Mouse (Mus musculus) adrenal gland, postnatal 36 days (tissue): Measurements from ENCODE around the gene Kcnt2. TPM values are rescaled to one million over a fixed set of nuclear protein-coding genes. Genes with fewer than 3 reads are reported as not detected.

Experiments used
- DNase-seq, 2 experiments: peaks; one replicate each; pipeline ENCODE4 v3.0.0; 2021; ENCODE audit warnings: mixed read lengths in 1 of 2
- total RNA-seq, 2 experiments: library from RNA; stranded (reverse); gene quantifications; 2 replicates each; pipeline ENCODE4 v1.2.3; 2021

The Kcnt2 gene
- total RNA-seq, 2 experiments from 2014 or later, result 1.6 to 1.8 TPM

GRCm38 (mm10) chr1:140378791-140379190, 132.8 kb downstream of the Kcnt2 start:
- DNase-seq, result no peak

DNA sequence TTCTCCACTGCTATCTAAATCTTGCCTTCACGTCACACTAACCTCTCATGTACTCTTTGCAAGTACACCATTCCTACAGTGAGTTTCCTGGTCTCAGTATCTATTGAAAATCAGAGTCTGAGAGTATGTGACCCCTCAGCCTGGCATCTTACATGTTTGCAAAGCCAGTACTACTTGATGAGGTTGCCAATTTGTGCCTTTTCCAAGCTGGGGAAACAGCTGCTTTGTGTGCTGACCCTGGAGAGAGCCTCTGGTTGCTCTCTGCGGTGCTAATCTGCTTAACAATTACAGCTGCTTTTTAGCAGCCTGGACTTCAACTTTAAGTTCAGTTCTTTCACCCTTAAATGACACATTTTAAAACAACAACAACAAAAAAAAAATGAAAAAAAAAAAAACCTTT, 133.6 kb downstream of the Kcnt2 start:
- DNase-seq, result no peak

DNA sequence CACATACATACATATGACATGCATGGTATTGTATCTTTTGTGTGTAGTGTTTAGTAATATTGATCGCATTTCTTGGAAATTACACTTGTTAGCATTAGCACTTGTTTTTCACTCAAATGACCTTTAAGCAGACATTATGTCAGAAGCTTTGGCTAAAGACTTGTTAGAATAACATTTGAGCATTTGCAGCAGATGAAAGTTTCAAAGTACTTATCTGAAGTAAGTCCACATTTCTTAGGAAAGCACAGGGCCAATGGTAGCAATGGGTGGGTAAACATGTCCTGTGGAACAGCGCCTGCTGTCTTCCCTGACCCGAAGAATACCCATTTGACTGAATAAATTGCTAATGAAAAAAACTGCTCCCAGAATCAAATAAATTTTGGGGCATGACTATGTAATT, 135.1 kb downstream of the Kcnt2 start:
- no peak for DNase-seq

GRCm38 (mm10) chr1:140390301-140390700, 144.3 kb downstream of the Kcnt2 start:
- no peak for DNase-seq

- DNase-seq, result no peak
Observed at GRCm38 (mm10) chr1:140397756-140398155, 151.8 kb downstream of the Kcnt2 start.

DNA sequence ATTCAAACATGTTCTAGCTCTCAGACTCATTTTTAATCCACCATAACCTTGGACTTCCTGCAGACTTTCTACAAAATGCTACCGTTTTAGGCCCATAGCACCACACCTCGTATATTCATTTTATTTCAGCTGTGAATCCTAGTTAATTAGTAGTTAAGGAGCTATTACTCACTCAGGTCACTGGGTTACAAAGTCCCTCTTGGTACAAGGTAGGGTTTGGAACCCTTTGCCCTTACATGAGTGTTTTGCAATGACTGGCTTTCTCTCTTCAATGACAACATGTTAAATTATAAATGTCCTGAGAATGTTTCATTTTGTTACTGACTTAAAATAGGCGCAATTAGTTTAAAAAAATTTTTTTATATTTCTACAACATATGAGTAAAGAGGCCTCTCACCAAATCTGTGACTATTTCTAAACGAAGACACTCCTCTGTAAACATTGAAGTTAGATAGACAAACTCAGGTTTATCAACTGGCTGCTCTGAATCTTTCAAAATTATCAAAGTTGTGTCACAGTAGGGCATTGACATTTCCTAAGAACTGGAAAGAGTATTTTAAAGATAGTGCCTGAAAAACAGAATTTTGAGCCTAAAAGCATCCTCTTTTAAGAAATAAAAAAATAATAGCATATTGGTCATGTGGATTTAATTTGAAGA, 160.8 kb downstream of the Kcnt2 start:
- DNase-seq, result no peak

DNA sequence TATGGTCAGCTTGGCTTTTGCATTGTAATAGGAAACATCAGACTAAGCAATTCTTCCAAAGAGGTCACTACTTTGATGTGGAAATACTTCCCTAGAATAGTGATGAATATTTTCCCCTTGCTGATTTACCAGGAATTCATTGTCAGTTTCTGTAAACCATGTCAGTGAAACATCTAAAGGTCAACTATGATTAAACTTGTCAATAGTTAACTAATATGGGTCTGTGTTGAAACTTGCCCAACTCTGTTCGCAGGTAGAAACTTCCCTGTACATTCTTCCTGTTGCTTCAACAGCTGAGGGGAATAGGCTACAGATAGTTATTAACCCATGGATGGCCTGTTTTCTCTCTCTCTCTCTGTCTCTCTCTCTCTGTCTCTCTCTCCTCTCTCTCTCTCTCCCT, 169.8 kb downstream of the Kcnt2 start:
- no peak for DNase-seq

DNA sequence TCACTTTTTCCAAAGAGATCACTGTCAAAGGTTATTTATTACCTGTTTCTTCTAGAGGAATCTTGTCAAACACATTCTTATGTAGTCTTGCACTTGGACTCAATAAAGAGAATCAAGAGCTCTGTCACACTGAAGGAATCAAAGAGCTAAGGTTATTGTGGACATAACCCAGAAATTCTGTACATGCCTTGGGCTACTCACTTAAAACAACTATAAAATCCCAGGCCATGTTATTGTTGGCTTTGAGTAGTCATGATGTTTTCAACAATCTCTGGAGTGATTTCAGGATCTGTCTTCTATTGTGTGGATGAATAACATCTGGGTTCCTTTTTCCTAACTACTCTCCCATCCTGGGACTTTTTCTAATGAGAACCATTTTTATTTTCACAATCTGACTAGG, 177.0 kb downstream of the Kcnt2 start:
- no peak for DNase-seq

DNA sequence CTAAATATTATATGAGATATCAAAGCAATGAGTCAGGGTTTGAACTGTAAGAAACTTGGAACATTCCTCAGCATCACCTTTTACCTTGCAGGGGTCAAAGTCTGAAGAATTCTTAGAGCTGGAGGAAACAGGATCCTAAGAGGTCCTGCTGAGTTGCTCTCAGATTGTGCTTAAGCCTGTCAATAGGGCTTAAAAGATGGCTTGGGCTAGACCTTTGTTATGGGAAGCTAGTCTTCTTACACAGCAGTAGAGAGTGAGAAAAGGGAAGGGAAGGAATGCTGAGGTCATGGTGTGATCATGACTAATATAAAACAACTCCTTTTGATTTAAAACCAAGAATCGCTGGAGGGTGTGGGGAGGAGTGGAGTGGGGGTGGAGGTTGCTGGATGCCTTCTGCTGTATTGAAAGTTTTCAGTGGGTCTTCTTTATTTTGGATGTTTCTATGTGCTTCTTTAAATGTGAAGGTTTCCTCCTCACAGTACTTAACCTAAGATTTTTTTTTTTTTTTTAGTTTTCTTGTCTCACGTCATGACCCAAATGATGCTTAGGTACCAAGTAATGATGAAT, 183.4 kb downstream of the Kcnt2 start:
- DNase-seq, result no peak

DNA sequence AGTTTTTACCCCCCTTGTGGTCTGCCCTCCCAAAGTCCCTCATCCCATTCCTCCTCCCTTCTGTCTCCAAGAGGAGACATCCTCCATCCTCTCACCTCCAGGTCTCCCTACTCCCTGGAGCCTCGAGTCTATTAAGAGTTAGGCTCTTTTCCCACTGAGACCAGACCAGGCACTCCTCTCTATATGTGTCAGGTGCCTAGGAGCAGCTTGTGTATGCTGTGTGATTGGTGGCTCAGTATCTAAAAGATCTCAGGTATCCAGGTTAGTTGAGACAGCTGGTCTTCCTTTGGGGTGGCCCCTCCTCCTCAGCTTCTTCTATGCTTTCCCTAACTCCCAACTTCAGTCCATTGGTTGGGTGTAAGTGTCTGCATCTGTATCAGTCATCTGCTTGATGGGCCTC, 186.1 kb downstream of the Kcnt2 start:
- DNase-seq, result no peak

DNA sequence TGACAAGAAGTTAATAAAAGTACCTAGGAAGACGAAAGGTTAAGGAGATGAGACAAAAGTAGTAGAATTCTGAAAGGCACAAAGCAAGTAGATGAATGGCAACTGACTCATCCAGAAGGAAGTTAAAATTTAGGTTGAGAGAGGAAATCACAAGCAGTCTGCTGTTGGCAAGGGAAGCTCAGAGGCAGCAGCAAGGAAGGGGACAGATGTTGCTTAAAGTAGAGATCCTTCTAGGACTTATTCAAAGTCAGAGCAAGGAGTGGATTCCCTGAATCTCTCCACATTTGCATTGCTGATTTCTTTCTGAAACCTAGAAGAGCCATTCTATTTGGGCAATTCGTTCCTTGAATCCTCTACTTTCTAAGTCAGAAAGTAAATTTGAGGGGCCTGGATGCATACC, 188.8 kb downstream of the Kcnt2 start:
- DNase-seq, result no peak

DNA sequence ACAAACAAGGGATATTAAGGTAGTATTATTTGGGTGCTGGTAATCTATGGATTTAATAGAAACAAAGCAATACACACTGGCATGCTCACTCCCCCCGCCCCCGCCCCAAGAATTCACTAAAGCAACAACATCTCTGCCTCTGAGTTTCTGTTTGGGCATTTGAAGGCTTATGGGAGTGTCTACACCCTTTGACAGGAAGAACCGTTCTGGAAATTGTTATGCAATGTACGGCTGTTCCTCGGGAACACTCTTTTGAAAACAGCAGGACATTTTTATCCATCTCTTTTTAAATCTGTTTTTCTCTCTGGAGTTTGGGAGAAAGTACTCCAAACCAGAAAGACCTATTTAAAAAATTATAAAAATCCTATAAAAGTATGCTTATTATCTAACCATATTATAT, 192.2 kb downstream of the Kcnt2 start:
- no peak for DNase-seq

DNA sequence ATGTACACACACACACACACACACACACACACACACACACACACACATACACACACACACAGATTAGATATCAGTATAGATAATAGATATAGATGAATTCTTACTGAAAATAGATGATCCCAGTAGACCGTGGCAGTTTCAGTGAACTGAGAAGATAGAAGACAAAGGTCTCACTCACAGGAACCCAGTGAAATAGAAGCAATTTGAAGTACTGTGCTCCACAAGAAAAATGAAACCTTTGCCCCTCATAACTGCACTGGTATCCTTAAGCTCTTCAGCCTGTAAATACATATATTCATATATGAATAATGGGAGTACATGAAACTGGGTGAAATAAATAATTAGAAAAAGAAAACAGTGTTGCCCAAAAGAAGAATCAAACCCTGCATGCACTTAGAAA, 197.9 kb downstream of the Kcnt2 start:
- no peak for DNase-seq

DNA sequence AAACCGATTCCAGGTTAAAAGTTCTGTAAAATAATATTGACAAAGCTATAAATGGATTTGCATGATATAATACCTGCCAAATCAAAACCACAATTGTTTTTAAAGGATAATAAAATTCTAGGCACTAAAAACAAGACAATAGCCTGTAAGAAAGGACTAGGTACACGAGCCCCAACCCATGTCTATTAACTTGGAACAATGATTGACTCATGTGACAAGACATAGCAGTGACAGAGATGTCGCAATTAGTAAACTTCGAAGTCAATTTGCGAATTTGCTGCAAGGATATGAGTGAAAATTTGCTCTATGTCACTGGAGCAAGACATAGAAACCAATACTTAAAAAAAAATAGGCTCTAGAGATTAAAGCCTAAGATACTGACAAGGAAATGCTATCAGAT, 198.4 kb downstream of the Kcnt2 start:
- DNase-seq, result no peak

GRCm38 (mm10) chr1:140451461-140451860, 205.5 kb downstream of the Kcnt2 start:
- DNase-seq, result no peak

DNA sequence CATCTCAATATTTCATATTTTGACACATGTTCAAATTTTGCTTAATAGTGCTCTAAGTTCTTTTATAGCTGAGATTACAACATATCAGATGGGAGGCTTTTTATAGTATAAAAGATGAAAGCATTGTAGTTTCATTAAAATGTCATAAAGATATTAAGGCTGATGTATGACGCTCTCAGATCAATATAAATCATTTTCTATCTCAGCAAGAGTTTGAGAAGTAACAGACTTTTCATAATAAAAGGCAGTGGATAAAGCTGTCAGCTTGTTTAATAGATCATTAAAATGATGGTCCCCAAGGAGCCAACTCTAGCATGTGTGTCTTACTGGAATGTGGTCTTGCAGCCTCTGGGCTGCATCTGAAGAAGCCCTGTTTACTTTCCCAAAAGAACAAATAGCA, 206.0 kb downstream of the Kcnt2 start:
- DNase-seq, result no peak

DNA sequence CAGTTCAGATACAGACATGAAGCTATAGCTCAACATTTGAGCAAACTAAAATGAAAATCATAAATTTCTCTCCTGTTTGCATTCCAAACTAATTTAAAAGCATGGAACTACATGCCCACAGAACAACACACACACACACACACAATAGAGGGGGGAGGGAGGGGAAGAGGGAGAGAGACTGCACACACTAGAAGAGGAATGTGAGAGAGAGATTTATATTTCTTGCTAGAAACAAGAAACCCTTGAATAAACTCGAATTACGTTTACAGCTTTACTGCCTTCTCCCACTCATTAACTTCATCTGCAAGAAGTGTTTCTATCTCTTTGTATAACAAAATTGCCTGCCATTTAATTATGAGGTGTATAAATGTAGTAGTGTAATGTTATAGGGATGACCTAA, 209.9 kb downstream of the Kcnt2 start:
- no peak for DNase-seq

DNA sequence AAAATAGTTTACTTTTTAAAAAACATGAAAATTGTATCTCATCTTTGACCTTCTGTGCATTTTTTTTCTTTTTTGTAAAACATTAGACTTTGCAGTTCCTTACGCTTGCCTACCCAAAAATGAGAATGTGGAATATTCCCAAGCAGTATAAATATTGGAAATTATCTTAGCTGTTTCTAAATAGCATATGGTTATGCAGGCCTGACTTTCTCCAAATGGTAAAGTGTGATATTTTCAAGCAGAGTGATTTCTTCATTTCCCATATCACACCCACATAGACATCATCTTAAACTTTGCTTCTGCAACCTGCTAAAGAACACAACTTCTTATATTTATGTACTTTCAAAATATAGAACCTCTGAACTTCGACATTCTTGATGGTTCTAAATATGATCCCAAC, 210.9 kb downstream of the Kcnt2 start:
- DNase-seq, result no peak

DNA sequence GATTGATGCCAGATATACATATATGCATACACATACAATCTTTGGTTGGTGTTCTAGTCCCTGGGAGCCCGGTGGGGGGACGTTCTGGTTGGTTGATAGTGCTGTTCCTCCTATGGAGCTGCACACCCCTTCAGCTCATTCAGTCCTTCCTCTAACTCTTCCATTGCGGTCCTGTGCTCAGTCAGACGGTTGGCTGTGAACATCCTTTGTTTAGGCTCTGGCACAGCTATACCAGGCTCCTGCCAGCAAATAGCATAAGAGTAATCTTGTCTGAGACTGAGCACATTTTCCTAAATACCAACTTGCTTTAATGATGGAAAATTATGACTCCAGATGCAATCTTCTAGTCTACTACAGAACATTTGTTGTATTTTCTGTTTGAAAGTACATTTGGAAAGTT, 222.4 kb downstream of the Kcnt2 start:
- DNase-seq, result no peak

- no peak for DNase-seq
Observed at GRCm38 (mm10) chr1:140469586-140469985, 223.6 kb downstream of the Kcnt2 start.

DNA sequence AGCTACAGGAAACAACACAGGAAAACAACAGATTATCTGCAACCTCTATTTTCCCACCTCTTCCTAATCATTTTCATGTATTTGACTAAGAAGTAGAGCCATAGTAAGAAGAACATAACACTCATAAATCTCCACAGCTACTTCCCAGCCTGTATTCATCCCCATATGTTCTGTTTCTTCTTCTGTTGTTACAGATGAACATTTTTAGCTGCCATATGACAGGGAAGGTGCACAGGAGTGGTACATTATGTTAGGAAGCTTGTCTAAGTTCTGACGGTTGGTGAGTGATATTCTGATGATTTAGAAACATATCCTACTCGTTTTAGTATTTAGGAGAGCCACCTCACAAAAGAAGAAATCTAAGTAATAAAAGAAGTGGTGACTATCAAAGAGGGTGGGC, 231.0 kb downstream of the Kcnt2 start:
- DNase-seq, result no peak

GRCm38 (mm10) chr1:140484016-140484415, 238.1 kb downstream of the Kcnt2 start:
- DNase-seq, result no peak

DNA sequence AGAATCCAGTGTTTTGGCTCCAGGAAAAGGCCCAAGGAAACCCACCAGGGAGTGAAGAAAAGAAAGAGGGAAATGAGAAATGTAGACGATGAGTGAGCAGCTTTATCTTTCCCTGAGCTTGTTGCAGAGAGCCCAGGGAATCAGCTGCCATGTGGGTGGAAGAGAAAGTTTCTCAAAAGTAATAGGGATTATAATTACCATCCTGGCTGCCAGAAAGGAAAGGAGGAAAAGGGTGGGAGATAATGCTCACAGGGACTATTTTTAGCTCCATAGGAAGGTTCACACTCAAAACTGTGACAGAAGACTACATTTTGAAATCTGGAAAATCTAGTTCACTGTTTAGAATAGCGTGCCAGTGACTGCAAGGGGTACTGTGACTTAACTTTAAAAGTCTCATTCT, 243.9 kb downstream of the Kcnt2 start:
- DNase-seq, result no peak

DNA sequence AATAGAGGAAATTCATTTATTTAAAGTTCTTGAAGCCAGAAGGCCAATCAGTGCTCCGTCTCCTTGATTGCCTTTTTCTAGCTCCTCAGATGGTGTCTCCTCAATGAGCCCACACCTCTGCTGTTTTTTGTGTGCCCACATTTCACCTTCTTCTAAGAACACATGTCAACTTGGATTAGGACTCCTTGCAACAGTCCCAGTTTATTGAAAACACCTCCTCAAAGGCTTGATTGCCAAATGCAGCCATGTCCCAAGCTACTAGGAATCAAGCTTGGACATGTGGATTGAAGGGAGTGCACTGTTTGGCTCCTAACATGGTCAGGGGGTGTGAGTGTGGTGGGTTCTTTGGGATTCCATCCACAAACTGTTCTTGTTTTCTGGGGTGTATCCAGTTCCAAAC, 245.4 kb downstream of the Kcnt2 start:
- no peak for DNase-seq

- no peak for DNase-seq
Observed at GRCm38 (mm10) chr1:140492237-140492636, 246.3 kb downstream of the Kcnt2 start.
